Mouse (Mus musculus) E14TG2a.4 (cell line): Measurements from ENCODE around the gene Inhbb.
A peak's percentile ranks its signal among the peaks of the same experiment; 100 is the strongest.

Experiments
- H3K27me3 ChIP-seq: 2 replicates; pipeline ENCODE4 v1.6.1; 2014; ENCODE audit warnings: low read length, control low read depth; ENCODE audit not compliant: insufficient read depth
- H3K36me3 ChIP-seq: 2 replicates; pipeline ENCODE4 v1.6.1; 2014; ENCODE audit warnings: low read length, control low read depth; ENCODE audit not compliant: insufficient read depth
- H3K4me1 ChIP-seq: replicated peaks from 2 replicates; pipeline ENCODE4 v1.6.1; 2014; ENCODE audit warnings: low read depth, low read length, control low read depth
- H3K4me3 ChIP-seq: replicated peaks from 2 replicates; pipeline ENCODE4 v1.5.1; 2014; ENCODE audit warnings: mild to moderate bottlenecking, low read length
- H3K9me3 ChIP-seq: 2 replicates; pipeline ENCODE4 v1.6.1; 2014; ENCODE audit warnings: low read length, control low read depth
- CTCF ChIP-seq: conservative IDR thresholded peaks from 2 replicates; pipeline ENCODE4 v1.5.1; 2014; ENCODE audit warnings: low read length
- NANOG ChIP-seq: IDR thresholded peaks from 2 replicates; pipeline ENCODE4 v1.6.1; 2014; ENCODE audit warnings: borderline replicate concordance, low read length, mixed read lengths
- POU5F1 ChIP-seq: IDR thresholded peaks from 2 replicates; pipeline ENCODE4 v1.6.1; 2014; ENCODE audit warnings: low read length, borderline replicate concordance

Inhbb gene

GRCm38 (mm10) chr1:119401249-119401648 is 20.8 kb downstream of the Inhbb start:
- Histone ChIP-seq H3K27me3 (no peaks in the 10 kb centered on the region), H3K4me3 (no peak overlapping the region), H3K9me3 (no peaks in the 10 kb centered on the region), H3K4me1 (peaks cover 93% of the 10 kb centered on the region), H3K36me3 (no peaks in the 10 kb centered on the region)
- TF ChIP-seq NANOG = no peak
- TF ChIP-seq CTCF = no peak
- no peak for TF ChIP-seq POU5F1

DNA sequence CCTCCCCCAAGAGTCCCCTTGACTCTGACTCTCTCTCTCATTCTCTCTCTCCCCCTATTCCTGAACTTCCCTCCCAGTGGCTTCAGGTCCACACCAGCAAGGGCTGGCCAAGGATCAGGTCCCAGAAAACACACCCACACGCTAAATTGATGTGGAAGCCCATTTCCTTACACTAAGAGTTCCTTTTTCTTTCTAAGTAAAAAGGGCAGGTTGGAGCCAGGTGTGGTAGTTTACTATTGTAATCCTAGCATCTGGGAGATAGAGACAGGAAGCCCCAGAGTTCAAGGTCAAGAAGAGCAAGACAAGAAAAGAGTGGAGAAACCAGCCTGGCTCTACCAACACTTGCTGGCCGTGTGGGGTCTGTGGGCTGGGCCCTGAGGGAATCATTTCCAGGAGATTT is 23.4 kb downstream of the Inhbb start:
- peak overlapping the region; percentile 41; the same call in 1 of the 2 replicates for H3K4me3 ChIP-seq

GRCm38 (mm10) chr1:119397839-119398238 is 24.2 kb downstream of the Inhbb start:
- peak overlapping the region; percentile 41 for H3K4me3 ChIP-seq
- H3K9me3 ChIP-seq = no peaks in the 10 kb centered on the region
- peaks cover 92% of the 10 kb centered on the region for H3K4me1 ChIP-seq
- H3K27me3 ChIP-seq = no peaks in the 10 kb centered on the region
- TF ChIP-seq CTCF (no peak), NANOG (no peak), POU5F1 (no peak)
- H3K36me3 ChIP-seq = no peaks in the 10 kb centered on the region

More for the DNA sequence above, 23.4 kb downstream of the Inhbb start:
- no peaks in the 10 kb centered on the region for H3K27me3 ChIP-seq
- no peaks in the 10 kb centered on the region for H3K36me3 ChIP-seq
- peaks cover 92% of the 10 kb centered on the region for H3K4me1 ChIP-seq
- TF ChIP-seq CTCF = no peak
- TF ChIP-seq NANOG = peak; percentile 84
- TF ChIP-seq POU5F1 = no peak
- no peaks in the 10 kb centered on the region for H3K9me3 ChIP-seq

GRCm38 (mm10) chr1:119391311-119391710 is 30.7 kb downstream of the Inhbb start:
- Histone ChIP-seq H3K36me3 (no peaks in the 10 kb centered on the region), H3K9me3 (no peaks in the 10 kb centered on the region), H3K4me3 (no peak overlapping the region), H3K4me1 (peaks cover 92% of the 10 kb centered on the region), H3K27me3 (no peaks in the 10 kb centered on the region)
- TF ChIP-seq POU5F1 = no peak
- no peak for TF ChIP-seq NANOG
- TF ChIP-seq CTCF = no peak

GRCm38 (mm10) chr1:119390676-119391075 is 31.4 kb downstream of the Inhbb start:
- no peak for TF ChIP-seq NANOG
- no peak for TF ChIP-seq POU5F1
- TF ChIP-seq CTCF = no peak
- no peaks in the 10 kb centered on the region for H3K36me3 ChIP-seq
- H3K9me3 ChIP-seq = no peaks in the 10 kb centered on the region
- no peak overlapping the region for H3K4me3 ChIP-seq
- H3K4me1 ChIP-seq = peaks cover 91% of the 10 kb centered on the region
- no peaks in the 10 kb centered on the region for H3K27me3 ChIP-seq

DNA sequence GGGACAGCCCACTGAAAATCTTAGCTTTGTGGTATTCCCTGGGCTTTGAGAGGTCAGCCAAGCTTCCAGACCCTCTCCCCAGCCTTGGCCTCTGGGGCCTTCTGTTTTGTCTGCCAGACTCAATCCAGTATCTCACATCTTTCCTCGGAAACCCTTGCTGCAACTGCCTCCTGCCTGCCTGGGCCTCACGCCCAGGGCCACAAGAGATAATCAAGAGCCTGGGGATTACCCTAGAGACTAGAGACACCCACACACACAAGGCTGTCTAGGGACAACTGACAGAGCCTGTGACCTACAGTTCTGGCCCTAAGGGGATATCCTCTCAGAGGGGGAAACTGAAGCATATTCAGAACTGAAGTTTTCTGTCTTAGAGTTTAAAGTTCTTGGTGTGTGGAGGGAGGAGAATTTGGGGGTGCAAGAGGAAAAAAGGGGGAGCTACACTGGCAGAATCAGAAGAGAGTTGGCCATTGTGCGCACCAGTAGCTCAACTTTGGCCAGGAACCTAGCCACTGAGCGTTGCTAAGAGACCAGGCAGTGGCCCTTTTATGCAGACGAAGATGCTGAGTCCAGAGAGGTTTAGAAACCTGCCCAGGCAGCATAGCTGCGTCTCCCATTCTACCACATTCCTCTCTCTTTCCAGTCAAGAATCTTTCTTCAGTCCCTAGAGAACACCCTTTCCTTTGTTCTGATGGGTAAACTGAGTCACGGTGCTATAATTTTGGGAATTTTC is 32.1 kb downstream of the Inhbb start:
- TF ChIP-seq POU5F1 (no peak), NANOG (no peak), CTCF (no peak)
- Histone ChIP-seq H3K9me3 (no peaks in the 10 kb centered on the region), H3K4me1 (peaks cover 84% of the 10 kb centered on the region), H3K4me3 (0 out of 2 replicates have a peak overlapping the region, but pooled peaks have one; percentile 63), H3K36me3 (no peaks in the 10 kb centered on the region), H3K27me3 (no peaks in the 10 kb centered on the region)

DNA sequence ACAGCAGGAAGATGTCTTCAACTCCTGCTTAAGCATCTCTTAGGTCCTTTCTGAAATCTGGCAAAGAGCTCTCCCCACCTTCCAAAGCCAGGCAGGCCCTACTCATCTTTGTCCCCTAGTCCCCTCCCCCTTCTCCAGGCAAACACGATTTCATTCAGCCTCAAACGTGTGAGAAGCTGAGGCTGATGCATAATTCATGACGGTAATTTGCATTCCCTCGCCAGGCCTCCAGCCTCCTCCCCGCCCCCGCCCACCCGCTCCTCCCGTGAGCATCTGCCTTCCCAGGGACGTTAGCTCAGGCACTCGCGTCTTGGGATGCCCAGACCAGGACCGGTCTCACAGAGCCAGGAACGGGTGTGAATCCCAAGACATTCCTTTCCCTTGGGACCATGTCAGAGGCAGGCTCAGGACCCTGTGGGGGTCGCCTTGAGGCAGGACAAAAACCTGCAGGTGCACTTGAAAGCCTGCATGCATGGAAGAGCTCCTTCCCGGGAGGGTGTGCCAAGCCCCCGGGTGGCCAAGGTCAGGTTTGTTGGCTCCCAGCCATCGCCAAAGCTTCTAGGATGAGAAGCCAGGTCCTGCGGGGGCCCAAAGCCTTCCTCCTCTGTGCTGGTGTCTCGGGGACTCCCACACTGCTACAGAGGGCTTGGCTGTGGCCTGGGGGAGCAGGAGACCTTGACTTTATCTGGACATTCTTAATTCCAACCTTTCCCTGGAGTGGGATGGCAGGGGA is 33.2 kb downstream of the Inhbb start:
- TF ChIP-seq CTCF (no peak), POU5F1 (peak; percentile 90), NANOG (no peak)
- H3K4me3 ChIP-seq = peak overlapping the region; percentile 63
- no peaks in the 10 kb centered on the region for H3K9me3 ChIP-seq
- peaks cover 77% of the 10 kb centered on the region for H3K4me1 ChIP-seq
- H3K27me3 ChIP-seq = peaks cover 4% of the 10 kb centered on the region; the same call in 1 of the 2 replicates
- no peaks in the 10 kb centered on the region for H3K36me3 ChIP-seq

GRCm38 (mm10) chr1:119386306-119386705 is 35.7 kb downstream of the Inhbb start:
- Histone ChIP-seq H3K4me1 (peaks cover 57% of the 10 kb centered on the region), H3K9me3 (no peaks in the 10 kb centered on the region), H3K4me3 (no peak overlapping the region), H3K36me3 (no peaks in the 10 kb centered on the region), H3K27me3 (peaks cover 12% of the 10 kb centered on the region)
- TF ChIP-seq NANOG = no peak
- TF ChIP-seq CTCF = no peak
- TF ChIP-seq POU5F1 = no peak
